Mouse (Mus musculus): ENCODE measurements around the gene Pmpca. TPM values are rescaled to one million over a fixed set of nuclear protein-coding genes. Genes with fewer than 3 reads are reported as not detected.
"Not testable (repeated sequence)": the region's sequence is repeated elsewhere in the genome, so short reads cannot be mapped to it uniquely, and the experiment has no call there.

Pmpca gene
- polyA plus RNA-seq, 1 experiment from 2014 or later, result 113 TPM

GRCm38 (mm10) chr2:26357484-26357883, 31.7 kb upstream of the Pmpca start:
- H3K27me3 ChIP-seq (replicated peaks), result no peaks in the 10 kb centered on the region
- no peaks in the 10 kb centered on the region for H3K9me3 ChIP-seq
- H3K9ac ChIP-seq, result no peak overlapping the region
- peaks cover 6% of the 10 kb centered on the region; the same call in 1 of the 2 replicates for H3K36me3 ChIP-seq
- no peak for ATAC-seq (ENCODE audit: low FRiP score, low read depth)
- WGBS, result 63% methylated on average over 15 of the region's 15 CpGs
- H3K4me2 ChIP-seq (replicated peaks), result no peak overlapping the region
- no peak overlapping the region for H3K4me3 ChIP-seq
- H3K4me1 ChIP-seq, result peaks cover 7% of the 10 kb centered on the region
- no peak overlapping the region for H3K27ac ChIP-seq

- Histone ChIP-seq H3K27ac (no peak overlapping the region), H3K4me1 (no peaks in the 10 kb centered on the region), H3K36me3 (peaks cover 17% of the 10 kb centered on the region), H3K4me3 (no peak overlapping the region), H3K9ac (no peak overlapping the region), H3K27me3 (replicated peaks) (no peaks in the 10 kb centered on the region), H3K9me3 (no peaks in the 10 kb centered on the region), H3K4me2 (replicated peaks) (no peak overlapping the region)
- no peak for ATAC-seq (ENCODE audit: low FRiP score, low read depth)
- WGBS, result 87% methylated on average over 13 of the region's 13 CpGs
Measured at GRCm38 (mm10) chr2:26358667-26359320, 30.3 kb upstream of the Pmpca start.

DNA sequence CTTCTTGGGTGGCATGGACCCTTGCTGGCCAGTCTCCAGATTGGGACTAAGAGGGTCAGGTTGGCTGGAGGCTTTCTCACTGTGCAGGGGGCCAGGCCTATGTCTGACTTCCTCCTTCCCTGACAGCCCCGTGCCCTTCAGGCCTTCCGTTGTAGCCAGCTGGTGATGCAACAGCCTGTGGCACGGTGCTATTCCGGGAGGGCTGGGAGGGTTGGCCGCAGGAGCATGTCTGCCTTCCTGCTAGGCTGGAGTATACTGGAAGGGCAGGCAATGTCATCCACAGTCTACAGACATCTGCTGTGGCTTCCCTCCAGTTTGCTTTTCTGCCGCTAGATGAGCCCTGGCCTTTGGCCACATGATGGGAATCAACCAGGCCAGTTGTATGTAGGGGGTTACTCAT, 29.2 kb upstream of the Pmpca start:
- no peaks in the 10 kb centered on the region for H3K27me3 ChIP-seq (replicated peaks)
- WGBS, result 91% methylated on average over 6 of the region's 6 CpGs

DNA sequence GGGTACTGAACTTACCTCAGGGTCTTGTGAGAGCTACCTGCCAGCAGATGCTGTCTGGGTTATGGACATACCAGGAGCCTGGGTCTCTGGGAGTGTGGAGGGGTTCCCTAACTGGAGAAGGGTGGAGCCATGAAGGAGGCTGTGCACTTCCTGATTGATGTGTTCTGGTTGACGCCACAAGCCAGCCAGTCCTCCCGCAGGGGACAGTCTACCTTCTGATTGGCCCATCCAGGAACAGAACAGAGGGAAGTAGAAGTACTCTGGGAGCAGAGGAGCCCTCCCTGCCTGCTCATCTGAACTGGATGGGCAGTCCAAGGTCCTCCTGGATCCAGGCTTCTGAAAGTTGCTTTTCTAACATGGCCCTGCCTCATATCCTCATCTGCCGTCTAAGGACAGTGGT, 28.4 kb upstream of the Pmpca start, which contains the start of gene Card9:
TSS of gene Card9 (minus strand) at position 147 of the 400 bp plus-strand sequence.
- H3K4me2 ChIP-seq (replicated peaks), result no peak within 1 kb of the TSS
- no peak for ATAC-seq (ENCODE audit: low FRiP score, low read depth)
- no peak within 1 kb of the TSS for H3K27ac ChIP-seq
- WGBS, result 58% methylated on average over 3 of the region's 3 CpGs
- no peaks in the 10 kb centered on the region for H3K27me3 ChIP-seq (replicated peaks)
- no peaks in the 10 kb centered on the region for H3K4me1 ChIP-seq
- H3K4me3 ChIP-seq, result no peak within 1 kb of the TSS
- H3K36me3 ChIP-seq, result peaks cover 30% of the 10 kb centered on the region
- H3K9me3 ChIP-seq, result no peaks in the 10 kb centered on the region
- no peak within 1 kb of the TSS for H3K9ac ChIP-seq

More for the DNA sequence above, 29.2 kb upstream of the Pmpca start:
- no peaks in the 10 kb centered on the region for H3K9me3 ChIP-seq
- no peak overlapping the region for H3K4me2 ChIP-seq (replicated peaks)
- ATAC-seq (ENCODE audit: low FRiP score, low read depth), result no peak
- H3K4me3 ChIP-seq, result no peak overlapping the region
- H3K27ac ChIP-seq, result no peak overlapping the region
- H3K4me1 ChIP-seq, result no peaks in the 10 kb centered on the region
- H3K36me3 ChIP-seq, result peaks cover 22% of the 10 kb centered on the region
- H3K9ac ChIP-seq, result no peak overlapping the region

- 86% methylated on average over 5 of the region's 5 CpGs for WGBS
Measured at GRCm38 (mm10) chr2:26362991-26363390, 26.1 kb upstream of the Pmpca start.

DNA sequence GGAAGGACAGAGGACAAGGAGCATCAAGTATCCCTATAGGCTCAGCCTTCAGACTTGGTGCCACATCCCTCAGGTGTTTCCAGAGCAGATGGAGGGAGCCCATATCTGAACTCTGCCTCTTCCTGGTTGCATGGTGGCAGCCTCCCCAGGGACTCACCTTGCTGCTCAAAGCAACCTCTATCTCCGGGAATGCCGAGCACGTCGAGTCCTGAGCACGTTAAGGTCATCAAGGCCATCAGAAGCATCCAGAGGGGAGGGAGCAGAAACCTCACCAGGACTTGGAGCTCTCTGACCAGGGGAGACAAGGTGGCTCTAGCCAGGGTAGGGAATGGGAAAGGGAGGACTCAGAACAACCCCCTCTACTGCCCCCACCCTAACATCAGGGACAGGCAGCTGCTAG, 25.7 kb upstream of the Pmpca start:
- H3K27me3 ChIP-seq (replicated peaks), result no peaks in the 10 kb centered on the region
- H3K36me3 ChIP-seq, result peaks cover 57% of the 10 kb centered on the region
- no peak overlapping the region for H3K27ac ChIP-seq
- 95% methylated on average over 5 of the region's 5 CpGs for WGBS
- no peaks in the 10 kb centered on the region for H3K9me3 ChIP-seq
- no peak overlapping the region for H3K9ac ChIP-seq
- H3K4me2 ChIP-seq (replicated peaks), result no peak overlapping the region
- no peak for ATAC-seq (ENCODE audit: low FRiP score, low read depth)
- no peak overlapping the region for H3K4me3 ChIP-seq
- H3K4me1 ChIP-seq, result no peaks in the 10 kb centered on the region

More at GRCm38 (mm10) chr2:26362991-26363390, 26.1 kb upstream of the Pmpca start:
- Histone ChIP-seq H3K4me2 (replicated peaks) (no peak overlapping the region), H3K27ac (no peak overlapping the region), H3K4me3 (no peak overlapping the region), H3K9ac (no peak overlapping the region), H3K9me3 (no peaks in the 10 kb centered on the region), H3K4me1 (no peaks in the 10 kb centered on the region), H3K27me3 (replicated peaks) (no peaks in the 10 kb centered on the region), H3K36me3 (peaks cover 52% of the 10 kb centered on the region)
- no peak for ATAC-seq (ENCODE audit: low FRiP score, low read depth)

GRCm38 (mm10) chr2:26364738-26365465, 24.2 kb upstream of the Pmpca start:
- Histone ChIP-seq H3K9ac (no peak overlapping the region), H3K36me3 (peaks cover 71% of the 10 kb centered on the region), H3K4me2 (replicated peaks) (no peak overlapping the region), H3K27ac (no peak overlapping the region), H3K27me3 (replicated peaks) (no peaks in the 10 kb centered on the region), H3K4me1 (no peaks in the 10 kb centered on the region), H3K9me3 (no peaks in the 10 kb centered on the region), H3K4me3 (no peak overlapping the region)
- no peak for ATAC-seq (ENCODE audit: low FRiP score, low read depth)
- WGBS, result 93% methylated on average over 10 of the region's 10 CpGs

- Histone ChIP-seq H3K9me3 (no peaks in the 10 kb centered on the region), H3K4me1 (no peaks in the 10 kb centered on the region), H3K4me2 (replicated peaks) (no peak overlapping the region), H3K4me3 (no peak overlapping the region), H3K36me3 (peaks cover 95% of the 10 kb centered on the region), H3K27me3 (replicated peaks) (no peaks in the 10 kb centered on the region), H3K27ac (no peak overlapping the region), H3K9ac (no peak overlapping the region)
- no peak for ATAC-seq (ENCODE audit: low FRiP score, low read depth)
- 94% methylated on average over 6 of the region's 6 CpGs for WGBS
Measured at GRCm38 (mm10) chr2:26367911-26368310, 21.2 kb upstream of the Pmpca start.

GRCm38 (mm10) chr2:26368572-26368971, 20.6 kb upstream of the Pmpca start:
- Histone ChIP-seq H3K36me3 (peaks cover 95% of the 10 kb centered on the region), H3K4me2 (replicated peaks) (no peak overlapping the region), H3K9ac (no peak overlapping the region), H3K4me1 (no peaks in the 10 kb centered on the region), H3K27ac (no peak overlapping the region), H3K4me3 (no peak overlapping the region), H3K9me3 (no peaks in the 10 kb centered on the region), H3K27me3 (replicated peaks) (no peaks in the 10 kb centered on the region)
- no peak for ATAC-seq (ENCODE audit: low FRiP score, low read depth)
- 96% methylated on average over 1 of the region's 1 CpGs for WGBS

DNA sequence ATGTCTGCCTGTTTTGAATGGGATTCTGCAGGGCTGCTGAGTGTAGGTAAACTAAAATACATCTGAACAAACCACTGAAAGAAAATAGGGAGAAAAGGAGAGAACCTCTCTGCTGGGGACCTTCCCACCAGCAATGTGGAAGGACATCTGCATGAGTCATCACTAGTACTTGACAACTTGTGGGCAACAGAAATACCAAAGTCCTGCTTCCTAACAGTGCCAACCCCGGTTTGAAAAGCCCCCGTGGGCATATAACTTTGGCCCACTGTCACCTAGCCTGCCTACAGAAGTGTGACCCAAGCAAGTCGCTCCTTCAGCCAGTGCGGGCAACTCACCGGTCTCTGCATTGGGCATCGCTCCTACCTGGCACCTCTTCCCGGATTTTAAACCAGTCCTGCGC, 16.7 kb upstream of the Pmpca start:
- 96% methylated on average over 8 of the region's 8 CpGs for whole genome bisulfite sequencing
- Histone ChIP-seq H3K9me3 (no peaks in the 10 kb centered on the region), H3K27me3 (replicated peaks) (no peaks in the 10 kb centered on the region), H3K4me1 (no peaks in the 10 kb centered on the region), H3K27ac (no peak overlapping the region), H3K36me3 (peaks cover 95% of the 10 kb centered on the region), H3K9ac (no peak overlapping the region), H3K4me3 (no peak overlapping the region), H3K4me2 (replicated peaks) (no peak overlapping the region)
- ATAC-seq (ENCODE audit: low FRiP score, low read depth), result no peak

GRCm38 (mm10) chr2:26380131-26380771, 8.9 kb upstream of the Pmpca start, which contains the start of gene Snapc4:
TSS of gene Snapc4 (minus strand) at chr2:26380653.
- peak; percentile 95 for ATAC-seq (ENCODE audit: low FRiP score, low read depth)
- WGBS, result under 1% methylated on average over 38 of the region's 38 CpGs
- peaks cover 10% of the 10 kb centered on the region; the same call in 1 of the 2 replicates for H3K4me1 ChIP-seq
- H3K4me2 ChIP-seq (replicated peaks), result peak within 1 kb of the TSS; percentile 87
- H3K4me3 ChIP-seq, result peak within 1 kb of the TSS; percentile 83
- peaks cover 65% of the 10 kb centered on the region for H3K36me3 ChIP-seq
- no peak within 1 kb of the TSS for H3K27ac ChIP-seq
- peak within 1 kb of the TSS; percentile 80 for H3K9ac ChIP-seq
- no peaks in the 10 kb centered on the region for H3K9me3 ChIP-seq
- H3K27me3 ChIP-seq (replicated peaks), result no peaks in the 10 kb centered on the region

DNA sequence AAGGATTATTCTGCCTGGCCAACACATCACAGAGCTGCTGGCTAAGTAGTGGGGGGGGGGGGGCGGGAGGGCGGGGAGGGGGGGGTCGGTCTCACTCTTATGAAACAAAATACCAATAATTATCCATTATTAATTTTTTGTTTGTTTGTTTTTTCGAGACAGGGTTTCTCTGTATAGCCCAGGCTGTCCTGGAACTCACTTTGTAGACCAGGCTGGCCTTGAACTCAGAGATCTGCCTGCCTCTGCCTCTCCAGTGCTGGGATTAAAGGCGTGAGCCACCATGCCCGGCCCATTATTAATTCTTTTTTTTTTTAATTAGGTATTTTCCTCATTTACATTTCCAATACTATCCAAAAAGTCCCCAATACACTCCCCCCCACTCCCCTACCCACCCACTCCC, 8.3 kb upstream of the Pmpca start:
- WGBS, result 37% methylated on average over 6 of the region's 6 CpGs
- Histone ChIP-seq H3K4me2 (replicated peaks) (peak overlapping the region; percentile 87), H3K4me3 (peak overlapping the region; percentile 83), H3K9ac (peak overlapping the region; percentile 80), H3K36me3 (peaks cover 65% of the 10 kb centered on the region)
- H3K9me3 ChIP-seq; H3K4me1 ChIP-seq; H3K27me3 ChIP-seq (replicated peaks); ATAC-seq (ENCODE audit: low FRiP score, low read depth); H3K27ac ChIP-seq: not testable (repeated sequence)

All from neural tube, embryonic 12.5 days (tissue).